27 mouse cellular contexts compared by ENCODE assay signal in the genomic region with DNA sequence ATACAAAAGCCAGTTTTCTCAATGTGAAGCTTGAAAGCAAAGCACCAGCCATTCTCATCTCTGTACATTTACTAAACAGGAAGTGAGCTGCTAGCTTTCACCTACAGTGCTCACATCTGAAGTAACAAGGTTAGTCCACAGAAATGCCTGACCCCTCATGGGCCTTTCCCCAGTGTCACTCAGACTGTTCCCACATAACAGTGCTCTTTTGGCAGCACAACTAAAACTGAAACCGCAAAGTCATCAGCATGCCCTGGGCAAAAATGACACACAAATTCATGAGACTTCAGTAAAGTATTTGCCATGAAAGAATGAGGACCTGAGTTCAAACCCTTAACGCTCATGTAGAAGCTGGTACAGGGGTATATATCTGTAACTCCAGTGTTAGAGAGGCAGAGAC.
"Had no signal": no experiment of that assay in that cellular context is flagged by ENCODE, and none has a peak within 500 bp of the region (broad histone marks: within the 10 kb centered on the region; RNA-seq: fewer than 3 reads in every experiment).

No protein-coding gene starts in this region.

- H3K27ac ChIP-seq: embryonic facial prominence, embryonic 10.5 days; embryonic facial prominence, embryonic 12.5 days; embryonic facial prominence, embryonic 13.5 days; embryonic facial prominence, embryonic 15.5 days; forebrain, embryonic 10.5 days; forebrain, embryonic 12.5 days; forebrain, embryonic 13.5 days; forebrain, embryonic 15.5 days; gastrocnemius, adult 2 months; heart, adult 2 months; heart, embryonic 10.5 days had no signal

- H3K36me3 ChIP-seq: embryonic facial prominence, embryonic 10.5 days; embryonic facial prominence, embryonic 12.5 days; embryonic facial prominence, embryonic 13.5 days; embryonic facial prominence, embryonic 15.5 days; forebrain, embryonic 10.5 days; forebrain, embryonic 12.5 days; forebrain, embryonic 15.5 days; heart, embryonic 10.5 days had no signal

- H3K4me1 ChIP-seq: embryonic facial prominence, embryonic 10.5 days; embryonic facial prominence, embryonic 12.5 days; embryonic facial prominence, embryonic 13.5 days; embryonic facial prominence, embryonic 15.5 days; forebrain, embryonic 10.5 days; forebrain, embryonic 12.5 days; forebrain, embryonic 13.5 days; forebrain, embryonic 15.5 days; heart, embryonic 10.5 days had no signal

- DNase-seq: cerebellum, adult 9-10 months; cerebellum, adult 9-11 months; cerebellum, postnatal 10 days; cerebellum, postnatal 14 days; cerebellum, postnatal 25 days; cerebellum, postnatal 36 days; embryo, embryonic 11 days; forebrain, postnatal 0 days; gastrocnemius, adult 2 months; gastrocnemius, postnatal 10 days; gastrocnemius, postnatal 14 days; gastrocnemius, postnatal 25 days; gastrocnemius, postnatal 36 days; heart, adult 18-20 months; heart, adult 2 months had no signal

- H3K9ac ChIP-seq: embryonic facial prominence, embryonic 12.5 days; embryonic facial prominence, embryonic 13.5 days; embryonic facial prominence, embryonic 15.5 days; forebrain, embryonic 12.5 days; forebrain, embryonic 13.5 days; forebrain, embryonic 15.5 days; forebrain, postnatal 0 days had no signal

- H3K27me3 ChIP-seq: embryonic facial prominence, embryonic 12.5 days; embryonic facial prominence, embryonic 13.5 days; embryonic facial prominence, embryonic 15.5 days; forebrain, embryonic 12.5 days; forebrain, embryonic 13.5 days; forebrain, embryonic 15.5 days had no signal

- H3K4me2 ChIP-seq: embryonic facial prominence, embryonic 12.5 days; embryonic facial prominence, embryonic 13.5 days; embryonic facial prominence, embryonic 15.5 days; forebrain, embryonic 12.5 days; forebrain, embryonic 13.5 days; forebrain, embryonic 15.5 days had no signal

- H3K4me3 ChIP-seq: embryonic facial prominence, embryonic 10.5 days; embryonic facial prominence, embryonic 12.5 days; embryonic facial prominence, embryonic 13.5 days; embryonic facial prominence, embryonic 15.5 days; erythroblast, embryonic 14.5 days; forebrain, embryonic 10.5 days; forebrain, embryonic 12.5 days; forebrain, embryonic 13.5 days; forebrain, embryonic 15.5 days; gastrocnemius, adult 2 months; heart, adult 2 months; heart, embryonic 10.5 days had no signal

- ATAC-seq: forebrain, embryonic 13.5 days; forebrain, embryonic 14.5 days; forebrain, embryonic 15.5 days; forebrain, embryonic 16.5 days; forebrain, postnatal 0 days had no signal

- H3K9me3 ChIP-seq: embryonic facial prominence, embryonic 10.5 days; embryonic facial prominence, embryonic 12.5 days; embryonic facial prominence, embryonic 13.5 days; embryonic facial prominence, embryonic 15.5 days; forebrain, embryonic 10.5 days; forebrain, embryonic 12.5 days; forebrain, embryonic 13.5 days; forebrain, embryonic 15.5 days; heart, embryonic 10.5 days had no signal
